Comparison of ENCODE assay signal across 8 mouse cellular contexts in the genomic region with DNA sequence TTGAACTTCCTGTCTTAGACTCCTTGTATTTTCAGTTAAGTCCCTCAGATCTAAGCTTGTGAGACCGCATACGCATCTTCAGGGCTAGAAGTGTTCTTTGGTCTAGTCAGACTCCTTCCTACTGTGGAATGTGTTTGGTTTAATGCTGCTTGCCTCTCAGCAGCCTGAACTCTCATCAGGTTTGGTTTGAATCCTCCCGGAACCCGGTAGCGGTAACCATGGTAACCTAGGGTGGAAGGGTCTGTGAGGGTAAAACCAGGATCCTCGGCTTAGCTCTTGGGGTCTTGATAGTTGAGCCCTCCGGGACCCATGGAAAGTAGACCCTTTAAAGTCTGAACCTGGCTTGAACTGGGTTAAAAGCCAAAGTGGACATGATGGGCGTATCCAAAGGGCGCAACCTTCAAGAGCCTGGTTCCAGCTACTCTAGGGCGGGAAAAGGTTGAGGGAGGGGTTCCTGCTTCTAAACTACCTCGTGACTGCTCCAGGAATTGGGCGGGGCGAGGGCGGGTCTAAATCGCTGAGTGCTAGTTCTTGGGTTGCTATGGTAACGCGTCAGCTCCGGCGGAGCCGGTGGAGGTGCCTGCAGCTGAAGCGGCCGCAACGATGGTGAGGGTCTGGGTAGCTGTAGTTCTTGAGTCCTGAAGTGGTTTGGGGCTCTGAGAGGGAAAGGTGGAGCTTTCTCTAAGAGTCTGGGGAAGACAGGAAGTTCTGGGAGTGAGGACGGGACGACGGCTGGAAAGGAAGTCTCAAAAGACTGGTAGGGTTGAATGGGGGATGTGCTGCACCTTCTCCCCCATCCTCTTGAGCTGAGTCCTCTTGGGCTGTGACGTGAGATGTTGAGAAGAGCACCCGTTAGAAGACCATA. TPM values are rescaled to one million over a fixed set of nuclear protein-coding genes. Genes with fewer than 3 reads are reported as not detected.
A peak's percentile ranks its signal among the peaks of the same experiment; 100 is the strongest.
DNase-seq lines count a peak whose midpoint lies in the region; ATAC-seq lines count a peak whose summit lies in the region.

A gene (plus strand): TSS at position 226 of the 865 bp plus-strand sequence.

- peak within 1 kb of the TSS; percentile 66 for H3K4me2 ChIP-seq in intestine, embryonic 16.5 days (ENCODE audit: low read depth, low read length)

- peak; percentile 94 for DNase-seq in embryo, embryonic 9.5 days (ENCODE audit: extremely low spot score)
- DNase-seq in heart, adult 11 months = peak; percentile 100
- DNase-seq in left cerebral cortex, postnatal 36 days (ENCODE audit: low spot score in 2 of 2) = peak; percentile 65 to 77
- peak; percentile 82 for DNase-seq in right cerebral cortex, postnatal 4 days
- no peak for DNase-seq in c-Kit-positive CD71-positive TER-119-positive erythroid progenitor cells, embryonic 14.5 days (ENCODE audit: low spot score)

- peak within 1 kb of the TSS; percentile 15; the same call in 1 of the 2 replicates for H3K27ac ChIP-seq in intestine, embryonic 16.5 days (ENCODE audit: low read length)

- ATAC-seq in activated CD4-positive, CD25-positive, alpha-beta regulatory T cell, adult 4 months = peak; percentile 70
- peak; percentile 85 for ATAC-seq in intestine, embryonic 16.5 days
- ATAC-seq in megakaryocyte-erythroid progenitor cell, adult 5-6 weeks (replicated peaks; ENCODE audit: low FRiP score, low TSS enrichment, poor library complexity, severe bottlenecking) = peak; percentile 36

- H3K9ac ChIP-seq in intestine, embryonic 16.5 days (ENCODE audit: low read depth, low read length) = peak within 1 kb of the TSS; percentile 49

- no peaks in the 10 kb centered on the region for H3K36me3 ChIP-seq in intestine, embryonic 16.5 days (ENCODE audit: control insufficient read depth, insufficient read depth, low read length)

- peak within 1 kb of the TSS; percentile 47 for H3K4me3 ChIP-seq in intestine, embryonic 16.5 days (ENCODE audit: low read length)

- no peaks in the 10 kb centered on the region for H3K27me3 ChIP-seq in intestine, embryonic 16.5 days (replicated peaks; ENCODE audit: control insufficient read depth, insufficient read depth, low read length)

- H3K9me3 ChIP-seq in intestine, embryonic 16.5 days (ENCODE audit: control insufficient read depth, low read length) = no peaks in the 10 kb centered on the region

- 4% methylated on average over 28 of the region's 28 CpGs for WGBS in intestine, embryonic 16.5 days

- peaks cover 21% of the 10 kb centered on the region for H3K4me1 ChIP-seq in intestine, embryonic 16.5 days (ENCODE audit: control insufficient read depth, insufficient read depth, low read length)

- intact Hi-C loops in left cerebral cortex, postnatal 36 days (cut with DNase I) = no loop called here

RNA-seq across cellular contexts. Expression of the gene that starts here (rescaled TPM):
- polyA plus RNA-seq in activated CD4-positive, CD25-positive, alpha-beta regulatory T cell, adult 4 months (2017; shearing (Covaris generic)) = under 1 TPM; 0.09 to 0.75 TPM
- 1.1 and 1.3 TPM in 2 replicates for polyA plus RNA-seq in intestine, embryonic 16.5 days (2015; fragmentation: Nextera tagmentation; extraction: Ambion mirVana)
- total RNA-seq in left cerebral cortex, postnatal 36 days (2021) = 1 to 10 TPM; 3.4 to 4.0 TPM
- total RNA-seq in megakaryocyte-erythroid progenitor cell, adult 5-6 weeks (2014; fragmentation: Nextera tagmentation) = not detected in 2 replicates
- total RNA-seq in megakaryocyte-erythroid progenitor cell, adult 5-6 weeks (2017) = 0.75 TPM in 1 of 2 replicates, not detected in the other

Comparison
In these comparisons a context has a peak if more than half of its experiments do, and no peak if none do; other contexts are left out.
1. Peak in ATAC-seq in activated CD4-positive, CD25-positive, alpha-beta regulatory T cell, adult 4 months; RNA of the gene not detected or under 1 TPM.
2. Peak in ATAC-seq in megakaryocyte-erythroid progenitor cell, adult 5-6 weeks; RNA of the gene not detected or under 1 TPM.